Mouse (Mus musculus) testis, adult 2 months (tissue): ENCODE results near the gene Itga5.

ENCODE experiments used
- CTCF ChIP-seq: fragments of 200-500 bp; IDR thresholded peaks from 2 replicates; pipeline ENCODE4 v1.5.1; 2012; ENCODE audit warnings: low read depth, mild to moderate bottlenecking, inconsistent platforms, low read length, moderate library complexity; ENCODE audit not compliant: control insufficient read depth, insufficient read depth, insufficient replicate concordance
- POLR2A ChIP-seq: fragments of 200-500 bp; IDR thresholded peaks from 2 replicates; pipeline ENCODE4 v1.6.1; 2012; ENCODE audit warnings: low read depth, mild to moderate bottlenecking, inconsistent platforms, low read length, moderate library complexity; ENCODE audit not compliant: control insufficient read depth

- TF ChIP-seq POLR2A (no peak), CTCF (no peak)
These were observed 23.0 kb downstream of the Itga5 start for GRCm38 (mm10) chr15:103343556-103343955.
